Mouse (Mus musculus): ENCODE data around the gene Ankrd24. TPM values are rescaled to one million over a fixed set of nuclear protein-coding genes. Genes with fewer than 3 reads are reported as not detected.
"Not testable (repeated sequence)": the region's sequence is repeated elsewhere in the genome, so short reads cannot be mapped to it uniquely, and the experiment has no call there.

Gene Ankrd24
- polyA plus RNA-seq, 1 experiment = 130 TPM

GRCm38 (mm10) chr10:81626994-81627835 lies 1.1 kb upstream of the Ankrd24 start, which contains the start of gene Sirt6:
Gene Sirt6, minus strand, starts transcription at chr10:81627797.
- Histone ChIP-seq H3K27ac (ENCODE audit: insufficient read depth, low read length) (peak within 1 kb of the TSS; percentile 67), H3K4me1 (ENCODE audit: control insufficient read depth, insufficient read depth, low read length) (peaks cover 8% of the 10 kb centered on the region), H3K4me3 (replicated peaks; ENCODE audit: insufficient read depth, low read depth, low read length) (peak within 1 kb of the TSS; percentile 73), H3K27me3 (ENCODE audit: control insufficient read depth, insufficient read depth, low read length) (no peaks in the 10 kb centered on the region)
- WGBS = 3% methylated on average over 40 of the region's 40 CpGs
- no peak for TF ChIP-seq CTCF (IDR thresholded peaks at IDR 0.05; ENCODE audit: borderline replicate concordance, insufficient read depth, low read depth, low read length)
- peak; percentile 90; the same call in 1 of the 2 replicates for TF ChIP-seq POLR2A (IDR thresholded peaks at IDR 0.05; ENCODE audit: borderline replicate concordance, insufficient read depth, low read length)
- DNase-seq = peak; percentile 94 to 97

GRCm38 (mm10) chr10:81627836-81628220 lies 512 bp upstream of the Ankrd24 start:
- peak; percentile 51 to 61 for DNase-seq
- Histone ChIP-seq H3K27ac (ENCODE audit: insufficient read depth, low read length) (peak overlapping the region; percentile 67), H3K4me3 (replicated peaks; ENCODE audit: insufficient read depth, low read depth, low read length) (peak overlapping the region; percentile 73), H3K27me3 (ENCODE audit: control insufficient read depth, insufficient read depth, low read length) (no peaks in the 10 kb centered on the region), H3K4me1 (ENCODE audit: control insufficient read depth, insufficient read depth, low read length) (peaks cover 8% of the 10 kb centered on the region)
- TF ChIP-seq CTCF (IDR thresholded peaks at IDR 0.05; ENCODE audit: borderline replicate concordance, insufficient read depth, low read depth, low read length) = no peak
- no peak for TF ChIP-seq POLR2A (IDR thresholded peaks at IDR 0.05; ENCODE audit: borderline replicate concordance, insufficient read depth, low read length)
- 46% methylated on average over 7 of the region's 7 CpGs for WGBS

GRCm38 (mm10) chr10:81633253-81634099 lies 5.1 kb downstream of the Ankrd24 start:
- Histone ChIP-seq H3K4me1 (ENCODE audit: control insufficient read depth, insufficient read depth, low read length) (no peaks in the 10 kb centered on the region), H3K27me3 (ENCODE audit: control insufficient read depth, insufficient read depth, low read length) (no peaks in the 10 kb centered on the region), H3K27ac (ENCODE audit: insufficient read depth, low read length) (no peak overlapping the region), H3K4me3 (replicated peaks; ENCODE audit: insufficient read depth, low read depth, low read length) (peak overlapping the region; percentile 58)
- 3% methylated on average over 37 of the region's 37 CpGs for WGBS
- TF ChIP-seq POLR2A (IDR thresholded peaks at IDR 0.05; ENCODE audit: borderline replicate concordance, insufficient read depth, low read length) (peak; percentile 39; the same call in 1 of the 2 replicates), CTCF (IDR thresholded peaks at IDR 0.05; ENCODE audit: borderline replicate concordance, insufficient read depth, low read depth, low read length) (no peak)
- DNase-seq = peak; percentile 77 to 79

- no peaks in the 10 kb centered on the region for H3K27me3 ChIP-seq (ENCODE audit: control insufficient read depth, insufficient read depth, low read length)
- WGBS = 25% methylated on average over 8 of the region's 8 CpGs
- H3K27ac ChIP-seq (ENCODE audit: insufficient read depth, low read length) = no peak overlapping the region
- no peak overlapping the region for H3K4me3 ChIP-seq (replicated peaks; ENCODE audit: insufficient read depth, low read depth, low read length)
- TF ChIP-seq CTCF (IDR thresholded peaks at IDR 0.05; ENCODE audit: borderline replicate concordance, insufficient read depth, low read depth, low read length) = no peak
- no peak for TF ChIP-seq POLR2A (IDR thresholded peaks at IDR 0.05; ENCODE audit: borderline replicate concordance, insufficient read depth, low read length)
- DNase-seq = peak in 1 of 2 experiments; percentile 3
- H3K4me1 ChIP-seq (ENCODE audit: control insufficient read depth, insufficient read depth, low read length) = peaks cover 6% of the 10 kb centered on the region
These were observed 8.0 kb downstream of the Ankrd24 start for GRCm38 (mm10) chr10:81636338-81636737.

GRCm38 (mm10) chr10:81638101-81638500 lies 9.8 kb downstream of the Ankrd24 start:
- WGBS = 67% methylated on average over 6 of the region's 6 CpGs
- Histone ChIP-seq H3K4me1 (ENCODE audit: control insufficient read depth, insufficient read depth, low read length) (peaks cover 18% of the 10 kb centered on the region), H3K4me3 (replicated peaks; ENCODE audit: insufficient read depth, low read depth, low read length) (no peak overlapping the region), H3K27ac (ENCODE audit: insufficient read depth, low read length) (no peak overlapping the region), H3K27me3 (ENCODE audit: control insufficient read depth, insufficient read depth, low read length) (no peaks in the 10 kb centered on the region)
- DNase-seq = peak in 1 of 2 experiments; percentile 7
- TF ChIP-seq CTCF (IDR thresholded peaks at IDR 0.05; ENCODE audit: borderline replicate concordance, insufficient read depth, low read depth, low read length) = no peak
- no peak for TF ChIP-seq POLR2A (IDR thresholded peaks at IDR 0.05; ENCODE audit: borderline replicate concordance, insufficient read depth, low read length)

GRCm38 (mm10) chr10:81640825-81641224 lies 12.5 kb downstream of the Ankrd24 start:
- 38% methylated on average over 4 of the region's 4 CpGs for WGBS
- peak in 1 of 2 experiments; percentile 21 for DNase-seq
- H3K27ac ChIP-seq (ENCODE audit: insufficient read depth, low read length); H3K4me3 ChIP-seq (replicated peaks; ENCODE audit: insufficient read depth, low read depth, low read length); H3K27me3 ChIP-seq (ENCODE audit: control insufficient read depth, insufficient read depth, low read length): not testable (repeated sequence)
- H3K4me1 ChIP-seq (ENCODE audit: control insufficient read depth, insufficient read depth, low read length) = peaks cover 22% of the 10 kb centered on the region

- peak overlapping the region; percentile 98; the same call in 1 of the 2 replicates for H3K27ac ChIP-seq (ENCODE audit: insufficient read depth, low read length)
- DNase-seq = peak in 1 of 2 experiments; percentile 17
- 87% methylated on average over 2 of the region's 2 CpGs for whole genome bisulfite sequencing
- TF ChIP-seq CTCF (IDR thresholded peaks at IDR 0.05; ENCODE audit: borderline replicate concordance, insufficient read depth, low read depth, low read length) (no peak), POLR2A (IDR thresholded peaks at IDR 0.05; ENCODE audit: borderline replicate concordance, insufficient read depth, low read length) (no peak)
- H3K4me1 ChIP-seq (ENCODE audit: control insufficient read depth, insufficient read depth, low read length) = peaks cover 22% of the 10 kb centered on the region
- H3K4me3 ChIP-seq (replicated peaks; ENCODE audit: insufficient read depth, low read depth, low read length) = no peak overlapping the region
- no peaks in the 10 kb centered on the region for H3K27me3 ChIP-seq (ENCODE audit: control insufficient read depth, insufficient read depth, low read length)
These were observed 13.2 kb downstream of the Ankrd24 start for GRCm38 (mm10) chr10:81641566-81641965.

Data from cerebellum, adult 2 months (tissue).